Mouse (Mus musculus) embryonic stem cell, embryonic (primary cell): ENCODE data around the gene Teddm1b.

Experiments used
- CTCF ChIA-PET, 4 experiments: fragments of 300-600 bp in 2 of 4; fragments of 350-600 bp in 2 of 4; sonication (Branson Sonifier 250); formaldehyde crosslinking; loops; one replicate each; lab custom pipeline; 2022; ENCODE audit warnings: inconsistent platforms in 2 of 4; lab: Charles Lee
- POLR2A ChIA-PET, 4 experiments: fragments of 300-600 bp in 2 of 4; fragments of 350-600 bp in 2 of 4; sonication (Branson Sonifier 250); formaldehyde crosslinking; loops; one replicate each; lab custom pipeline; 2022; ENCODE audit warnings: antibody characterized with exemption in 4 of 4, inconsistent platforms in 1 of 4; lab: Charles Lee

The Teddm1b gene

DNA sequence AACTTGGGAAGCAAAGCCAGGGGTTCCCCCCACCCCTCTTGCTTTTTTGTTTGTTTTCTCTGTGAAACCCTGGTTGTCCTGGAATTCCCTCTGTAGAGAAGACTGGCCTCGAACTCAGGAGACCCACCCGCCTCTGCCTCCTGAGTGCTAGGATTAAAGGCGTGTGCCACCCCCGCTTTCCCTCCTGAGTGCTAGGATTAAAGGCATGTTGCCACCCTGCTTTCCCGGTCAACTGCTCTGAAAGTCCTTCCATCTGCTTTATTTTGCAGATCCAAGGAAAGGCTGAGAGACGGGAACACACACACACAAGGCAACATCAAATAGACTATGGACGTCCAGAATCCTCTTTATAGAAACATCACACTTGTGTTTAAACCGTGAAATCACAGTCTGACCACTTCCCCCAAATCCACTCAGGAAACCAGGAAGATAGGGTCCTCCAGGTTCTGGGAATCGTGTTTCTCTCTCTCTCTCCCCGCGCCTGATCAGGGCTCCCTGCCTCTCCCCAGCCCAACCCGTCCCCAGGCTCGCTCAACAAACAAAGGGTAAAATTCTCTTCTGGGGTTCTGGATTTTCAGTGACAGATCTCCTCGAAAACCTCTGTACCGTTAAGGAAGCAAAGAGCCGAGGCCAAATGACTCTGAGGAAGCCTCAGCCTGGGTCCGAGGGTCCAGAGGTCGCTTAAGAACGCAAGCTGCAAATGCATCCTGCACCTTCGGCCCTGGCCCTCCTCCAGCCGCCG is 25.0 kb downstream of the Teddm1b start:
- POLR2A ChIA-PET = interaction anchor here (0.5 to 3.3 kb wide), 82 partner anchors 9 to 1604 kb away, joined by 3 to 37 read pairs (median 5); partner anchors contain the start of genes Npl (in 2 of the 4), Rnasel (in 2 of the 4) and Ier5 (in 1 of the 4)

DNA sequence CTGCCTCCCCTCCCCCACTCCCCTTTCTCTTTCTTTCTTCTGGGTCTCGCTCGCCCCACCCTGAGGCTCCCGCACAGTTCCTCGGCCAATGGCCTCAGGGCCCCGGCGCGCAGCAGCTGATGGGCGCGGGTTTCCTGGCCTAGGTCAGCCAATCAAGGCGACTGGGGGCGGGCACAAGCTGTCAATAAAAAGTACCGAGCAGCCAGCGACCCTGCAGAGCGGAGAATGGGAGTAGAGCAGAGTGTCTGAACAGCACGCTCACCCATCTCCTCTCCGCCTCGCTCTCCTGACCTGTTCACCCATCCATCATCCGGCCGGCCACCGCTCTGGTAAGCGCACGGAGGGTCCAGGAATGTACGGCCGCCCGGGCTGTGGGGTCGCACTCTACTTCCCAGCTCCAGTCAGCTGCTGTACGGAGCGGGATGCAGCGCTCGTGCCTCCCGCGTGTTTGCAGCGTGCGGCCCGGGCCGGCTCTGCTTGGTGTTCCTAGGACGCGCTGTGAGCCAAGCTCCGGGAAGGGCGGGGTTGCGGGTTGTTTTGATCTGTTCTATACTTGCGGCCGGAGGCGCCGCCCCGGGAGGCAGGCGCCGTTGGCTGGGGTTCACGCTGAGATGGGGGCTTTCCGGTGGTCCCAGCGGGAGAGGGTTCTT is 25.7 kb downstream of the Teddm1b start, which contains the start of the genes Glul and Teddm2:
Gene Glul (plus strand): TSS at position 214 of the 650 bp plus-strand sequence.
Gene Teddm2 (minus strand): TSS at position 498 of the 650 bp plus-strand sequence.
- ChIA-PET CTCF (interaction anchor here (0.6 to 1.7 kb wide), 10 partner anchors 13 to 344 kb away, joined by 3 to 11 read pairs (median 3); partner anchors contain the start of gene Rnasel (in 1 of the 4)), POLR2A (interaction anchor here (0.5 to 3.3 kb wide), 94 partner anchors 8 to 1603 kb away, joined by 3 to 37 read pairs (median 4); partner anchors contain the start of genes Ier5 (in 2 of the 4), Npl (in 2 of the 4) and Rnasel (in 2 of the 4))

More for the DNA sequence above, 25.0 kb downstream of the Teddm1b start:
- CTCF ChIA-PET = interaction anchor here (0.6 to 1.7 kb wide), 9 partner anchors 13 to 343 kb away, joined by 3 to 11 read pairs (median 3); partner anchors contain the start of gene Rnasel (in 1 of the 4)

DNA sequence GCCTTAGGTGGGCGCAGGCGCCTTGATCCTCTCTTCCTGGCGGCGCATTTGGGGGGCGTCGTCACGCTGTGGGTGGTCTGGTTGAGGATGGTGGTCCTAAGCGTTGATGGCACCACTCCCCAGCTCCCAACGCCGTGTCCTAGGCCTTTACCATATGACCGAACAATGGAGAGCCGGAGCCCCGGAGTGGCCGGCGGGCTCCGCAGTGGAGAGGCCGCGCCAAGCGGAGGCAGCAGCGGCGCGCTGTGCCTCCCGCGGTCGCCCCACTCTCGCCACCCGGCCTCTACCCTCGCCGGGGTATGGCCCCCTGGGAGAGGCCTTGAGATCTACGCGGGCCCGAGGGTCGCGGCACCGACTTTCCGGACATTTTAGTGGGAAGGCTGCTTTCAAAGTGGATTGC is 26.2 kb downstream of the Teddm1b start:
- CTCF ChIA-PET = interaction anchor here (0.6 to 1.7 kb wide), 8 partner anchors 10 to 283 kb away, joined by 3 to 11 read pairs (median 3); partner anchors contain the start of gene Rnasel (in 1 of the 4)
- POLR2A ChIA-PET = interaction anchor here (0.7 to 3.3 kb wide), 68 partner anchors 8 to 1199 kb away, joined by 3 to 37 read pairs (median 6); partner anchors contain the start of genes Ier5 (in 2 of the 4) and Rnasel (in 2 of the 4)

DNA sequence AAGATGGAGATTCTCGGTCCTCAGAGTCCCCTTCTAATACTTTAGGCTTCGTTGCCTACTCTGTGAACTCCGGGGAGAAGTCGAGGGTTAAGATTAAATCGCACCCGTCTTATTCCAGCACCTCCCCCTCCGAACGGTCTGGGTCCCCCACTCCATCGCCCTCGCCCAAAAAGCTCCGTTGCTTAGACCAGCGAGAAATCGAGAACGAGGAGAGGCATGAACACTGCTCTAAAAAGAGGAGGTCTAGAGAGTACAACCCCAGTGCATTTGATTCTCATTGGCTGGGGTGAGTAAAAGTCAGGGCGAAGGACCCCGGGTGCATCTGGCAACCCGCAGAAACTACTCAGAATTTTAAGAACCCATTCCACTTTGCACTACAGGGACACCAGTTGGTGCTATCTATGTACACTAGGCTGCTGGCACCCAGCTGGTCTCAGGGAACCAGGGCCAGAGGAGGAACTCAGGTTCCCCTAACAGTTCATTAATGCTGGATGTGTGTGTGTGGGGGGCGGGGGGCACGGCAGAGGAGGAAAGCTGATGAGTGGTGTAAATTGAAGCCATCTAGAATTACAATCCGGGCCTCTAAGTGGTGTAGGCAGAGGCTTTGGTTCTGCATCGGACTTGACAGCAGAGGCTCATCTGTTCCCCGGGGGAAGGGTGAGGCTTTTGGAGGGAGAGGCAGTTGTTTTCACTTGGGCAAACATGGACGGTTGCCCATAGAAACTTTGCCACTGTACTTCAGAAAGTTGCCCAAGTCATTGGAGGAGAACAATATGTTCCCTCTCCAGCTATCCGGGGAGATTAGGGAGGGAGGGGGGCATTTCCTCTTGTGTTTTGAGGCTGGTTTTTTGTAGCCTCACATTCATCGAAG is 26.9 kb downstream of the Teddm1b start:
- CTCF ChIA-PET = interaction anchor here in 2 of 4 experiments (0.7 to 1.7 kb wide), 2 partner anchors 9 to 11 kb away, joined by 3 read pairs; no protein-coding TSS in a partner anchor

DNA sequence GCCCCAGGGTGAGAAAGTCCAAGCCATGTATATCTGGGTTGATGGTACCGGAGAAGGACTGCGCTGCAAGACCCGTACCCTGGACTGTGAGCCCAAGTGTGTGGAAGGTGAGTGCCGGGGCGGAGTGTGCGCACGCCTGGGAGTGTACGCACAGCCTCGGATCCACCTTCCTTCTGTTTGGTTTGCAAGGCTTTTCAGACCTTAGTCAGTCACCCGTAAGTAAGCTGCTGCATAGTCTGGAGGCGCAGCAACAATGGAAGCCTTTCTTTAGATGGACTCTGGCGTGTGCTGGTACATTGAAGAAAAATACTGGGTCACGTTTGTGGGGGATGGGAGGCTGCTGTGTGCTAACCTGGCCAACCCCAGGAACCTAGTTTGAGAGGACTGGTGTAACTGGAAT is 28.9 kb downstream of the Teddm1b start:
- POLR2A ChIA-PET = interaction anchor here in 1 of 4 experiments (0.6 kb wide), 1 partner anchor 754 kb away, joined by 3 read pairs; no protein-coding TSS in a partner anchor
- CTCF ChIA-PET = no interaction called here

More for the DNA sequence above, 26.9 kb downstream of the Teddm1b start:
- POLR2A ChIA-PET = interaction anchor here in 3 of 4 experiments (0.5 to 3.3 kb wide), 38 partner anchors 7 to 1250 kb away, joined by 3 to 37 read pairs (median 7); partner anchors contain the start of genes Ier5 (in 2 of the 3) and Teddm1a (in 1 of the 3)

DNA sequence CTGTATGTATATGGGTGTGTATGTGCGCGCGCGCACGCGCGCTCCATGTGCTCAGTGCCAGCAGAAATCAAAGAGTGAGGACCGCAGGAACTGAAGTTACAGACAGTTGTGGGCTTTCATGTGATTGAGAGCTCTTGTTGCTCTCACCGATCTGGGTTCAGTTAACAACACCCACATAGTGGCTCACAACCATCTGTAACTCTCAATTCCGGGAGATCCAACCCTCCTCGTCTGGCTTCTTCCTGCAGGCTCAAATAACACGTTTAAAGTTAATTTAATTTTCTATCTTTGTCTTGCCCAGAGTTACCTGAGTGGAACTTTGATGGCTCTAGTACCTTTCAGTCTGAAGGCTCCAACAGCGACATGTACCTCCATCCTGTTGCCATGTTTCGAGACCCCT is 30.1 kb downstream of the Teddm1b start:
- CTCF ChIA-PET = no interaction called here
- POLR2A ChIA-PET = interaction anchor here in 1 of 4 experiments (1.2 kb wide), 1 partner anchor 19 kb away, joined by 3 read pairs; no protein-coding TSS in a partner anchor

DNA sequence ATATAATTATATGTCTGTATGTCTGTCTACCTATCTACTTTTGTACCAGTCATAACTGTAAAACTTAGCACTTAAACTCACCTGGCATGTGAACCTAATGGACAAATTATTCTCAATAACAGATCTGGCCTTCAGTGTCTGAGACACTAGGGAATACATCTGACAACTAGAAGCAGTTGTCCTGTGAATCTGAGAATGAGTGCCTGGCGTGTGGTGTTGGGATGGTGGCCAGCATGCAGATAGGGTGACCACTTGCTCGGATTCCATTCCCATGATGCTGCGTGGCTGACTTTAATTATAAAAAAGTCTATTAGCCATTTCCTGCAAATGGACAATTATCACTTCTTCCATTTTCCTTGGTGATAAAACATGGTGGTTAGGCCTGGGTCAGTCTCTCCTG is 31.7 kb downstream of the Teddm1b start:
- ChIA-PET CTCF (no interaction called here), POLR2A (no interaction called here)

DNA sequence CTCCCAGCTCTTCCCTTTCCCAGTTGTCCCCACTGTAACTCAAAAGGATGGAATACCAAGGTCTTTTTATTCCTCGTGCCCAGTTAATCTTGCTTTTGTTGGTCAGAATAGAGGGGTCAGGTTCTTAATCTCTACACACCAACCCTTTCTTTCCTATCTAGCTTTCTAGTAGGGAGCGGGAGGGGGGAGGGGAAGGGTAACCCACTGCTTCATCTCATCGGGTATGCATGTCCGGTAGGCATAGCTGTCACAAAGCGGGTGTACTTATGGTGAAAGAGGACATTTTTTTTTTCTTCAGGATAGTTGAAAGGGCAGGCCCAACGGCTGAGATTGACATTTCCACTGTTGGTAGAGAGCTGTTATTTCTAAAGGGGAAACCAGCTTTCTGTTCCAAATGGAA is 34.1 kb downstream of the Teddm1b start:
- CTCF ChIA-PET = interaction anchor here in 1 of 4 experiments (0.6 kb wide), 1 partner anchor 211 kb away, joined by 3 read pairs; no protein-coding TSS in a partner anchor
- POLR2A ChIA-PET = interaction anchor here in 2 of 4 experiments (1.2 to 1.8 kb wide), 3 partner anchors 8 to 11 kb away, joined by 4 to 11 read pairs (median 9); partner anchors contain the start of genes Glul (in 2 of the 2) and Teddm2 (in 2 of the 2)

DNA sequence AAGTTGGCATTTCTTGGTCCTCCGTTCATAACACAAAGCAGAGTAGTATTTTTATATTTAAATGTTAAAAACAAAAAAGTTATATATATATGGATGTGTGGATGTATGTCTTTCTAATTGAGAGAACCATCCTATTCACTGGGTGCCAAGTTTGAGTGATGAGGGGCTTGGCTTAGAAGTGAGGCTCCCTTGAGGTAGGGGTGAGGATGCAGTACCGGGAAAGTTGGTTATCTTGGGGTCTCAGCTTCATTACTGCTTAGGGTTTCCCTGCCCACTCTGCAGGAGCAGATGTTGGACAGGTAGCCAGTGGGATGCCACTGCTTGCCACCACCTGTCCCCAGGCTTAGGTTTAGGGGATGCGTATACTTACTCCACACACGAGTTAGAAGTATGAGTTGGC is 34.6 kb downstream of the Teddm1b start:
- ChIA-PET CTCF (no interaction called here), POLR2A (interaction anchor here in 3 of 4 experiments (0.8 to 1.8 kb wide), 4 partner anchors 9 to 11 kb away, joined by 3 to 11 read pairs (median 6); partner anchors contain the start of genes Glul (in 3 of the 3) and Teddm2 (in 3 of the 3))

DNA sequence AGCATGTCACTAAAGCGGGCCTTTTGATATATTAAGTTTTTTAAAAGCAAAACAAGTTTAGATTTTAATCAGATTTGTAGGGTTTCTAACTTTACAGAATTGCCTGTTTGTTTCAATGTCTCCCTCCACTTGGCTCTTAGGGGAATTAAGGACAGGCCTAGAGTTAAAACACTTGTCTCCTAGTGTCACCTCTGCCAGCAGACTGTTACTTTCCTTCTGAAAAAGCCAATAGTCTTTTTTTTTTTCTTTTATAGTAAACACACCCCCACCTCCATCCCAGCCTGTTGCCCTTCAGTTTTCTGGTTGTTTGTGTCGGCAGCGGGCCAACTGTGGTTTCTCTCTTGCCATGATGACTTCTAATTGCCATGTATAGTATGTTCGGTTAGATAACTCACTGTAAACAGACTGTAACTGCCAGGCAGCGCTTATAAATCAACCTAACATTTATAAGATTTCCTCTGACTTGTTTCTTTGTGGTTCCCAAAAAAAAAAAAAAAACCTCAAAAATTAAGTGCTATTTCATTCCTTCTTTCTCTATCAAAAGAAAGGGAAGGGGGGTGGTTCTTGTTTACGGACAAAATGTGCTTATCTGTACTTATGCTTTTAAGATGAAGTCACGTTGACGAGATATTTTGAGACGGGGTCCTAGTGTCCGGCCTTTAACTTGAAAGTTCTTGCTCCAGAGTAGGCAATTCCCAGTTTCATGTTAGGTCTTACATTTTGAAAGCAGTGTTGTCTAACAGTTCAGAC is 35.2 kb downstream of the Teddm1b start:
- ChIA-PET CTCF (no interaction called here), POLR2A (interaction anchor here in 2 of 4 experiments (0.8 to 4.0 kb wide), 3 partner anchors 9 to 10 kb away, joined by 3 to 29 read pairs (median 11); partner anchors contain the start of genes Glul (in 2 of the 2) and Teddm2 (in 2 of the 2))

DNA sequence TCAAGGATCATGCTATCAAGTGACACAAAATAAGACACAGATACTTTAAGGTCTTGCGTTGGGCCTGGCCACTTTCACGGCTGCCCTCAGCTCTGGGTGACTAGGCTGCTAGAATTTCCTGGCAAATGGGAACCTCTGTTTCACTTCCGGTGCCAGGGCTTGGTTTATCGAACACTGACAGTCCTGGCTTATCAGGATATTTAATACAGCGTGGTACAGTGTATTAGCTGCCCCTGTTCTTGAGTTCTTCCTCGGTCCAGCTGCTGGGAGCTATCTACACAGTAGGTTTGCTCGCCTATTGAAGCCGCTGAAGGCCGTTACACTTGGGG is 35.8 kb downstream of the Teddm1b start:
- CTCF ChIA-PET = interaction anchor here in 1 of 4 experiments (0.9 kb wide), 1 partner anchor 9 kb away, joined by 3 read pairs; no protein-coding TSS in a partner anchor

DNA sequence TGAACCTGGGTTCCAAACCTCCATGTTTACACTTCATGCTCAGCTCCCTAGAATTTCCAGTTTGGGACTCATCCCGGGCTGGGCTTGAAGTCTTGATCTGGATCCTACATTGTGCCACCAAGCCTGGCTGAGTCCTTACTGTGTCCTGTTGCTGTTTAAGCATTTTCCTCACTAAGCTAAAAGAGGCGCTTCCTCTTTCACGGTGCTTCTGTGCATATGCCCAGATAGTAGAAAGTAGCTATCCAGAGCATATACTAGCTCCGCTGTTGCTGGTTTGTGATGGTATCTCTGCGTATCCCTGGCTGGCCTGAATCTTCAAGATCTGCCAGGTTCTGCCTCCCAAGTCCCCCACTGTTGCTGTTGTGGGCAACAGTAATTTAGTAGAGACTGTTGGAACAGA is 36.3 kb downstream of the Teddm1b start:
- ChIA-PET CTCF (interaction anchor here in 1 of 4 experiments (0.9 kb wide), 1 partner anchor 10 kb away, joined by 3 read pairs; no protein-coding TSS in a partner anchor), POLR2A (interaction anchor here (0.9 to 4.0 kb wide), 7 partner anchors 9 to 170 kb away, joined by 3 to 29 read pairs (median 4); partner anchors contain the start of genes Glul (in 4 of the 4) and Teddm2 (in 4 of the 4))

More for the DNA sequence above, 35.8 kb downstream of the Teddm1b start:
- POLR2A ChIA-PET = interaction anchor here in 3 of 4 experiments (1.0 to 4.0 kb wide), 4 partner anchors 9 to 171 kb away, joined by 3 to 29 read pairs (median 9); partner anchors contain the start of genes Glul (in 3 of the 3) and Teddm2 (in 3 of the 3)

DNA sequence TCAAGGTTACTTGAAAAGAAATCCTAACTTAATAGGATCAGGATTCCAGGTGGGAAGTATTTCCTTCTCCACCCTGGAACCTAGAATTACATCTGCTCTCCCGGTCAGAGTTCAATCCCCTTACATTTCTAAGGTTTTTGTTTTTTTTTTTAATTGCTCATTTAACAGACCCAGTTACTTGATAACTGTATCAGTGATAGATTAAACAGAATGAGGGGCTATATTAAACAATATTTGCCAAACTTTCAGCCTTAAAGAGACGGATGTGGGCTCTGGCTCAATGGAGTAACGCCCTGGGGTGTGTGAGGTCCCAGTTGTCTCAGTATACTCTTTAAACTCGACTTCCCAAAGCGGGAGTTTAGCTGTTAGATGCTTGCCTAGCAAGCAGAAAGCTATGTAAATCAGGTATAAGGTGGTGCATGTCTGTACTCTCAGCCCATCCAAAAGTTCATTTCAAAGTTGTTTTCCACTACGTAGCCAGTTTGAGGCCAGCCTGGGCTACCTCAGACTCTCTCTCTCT is 37.2 kb downstream of the Teddm1b start:
- POLR2A ChIA-PET = interaction anchor here (0.5 to 4.0 kb wide), 7 partner anchors 10 to 391 kb away, joined by 3 to 29 read pairs (median 4); partner anchors contain the start of genes Glul (in 4 of the 4) and Teddm2 (in 4 of the 4)
- CTCF ChIA-PET = no interaction called here

DNA sequence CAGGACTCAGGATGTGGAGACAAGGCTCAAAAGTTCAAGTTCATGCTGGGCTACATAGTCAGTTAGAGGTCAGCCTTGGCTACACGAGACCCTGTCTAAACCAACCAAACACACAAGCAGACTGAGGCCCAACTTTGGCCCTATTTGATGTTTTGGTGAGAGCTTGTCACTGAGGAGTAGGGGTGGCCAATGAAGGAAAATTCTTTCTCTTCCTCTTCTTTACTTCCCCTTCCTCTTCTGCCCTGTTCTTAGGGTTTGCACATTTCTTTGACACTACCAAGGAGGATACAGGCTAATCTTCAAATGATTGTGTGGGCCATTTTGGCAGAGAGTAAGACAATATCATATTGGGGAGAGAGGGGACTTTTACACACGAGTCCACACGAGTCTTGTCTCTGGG is 39.7 kb downstream of the Teddm1b start:
- ChIA-PET POLR2A (interaction anchor here in 2 of 4 experiments (0.8 to 2.3 kb wide), 4 partner anchors 12 to 21 kb away, joined by 3 to 6 read pairs (median 5); partner anchors contain the start of genes Glul (in 1 of the 2) and Teddm2 (in 1 of the 2)), CTCF (no interaction called here)

DNA sequence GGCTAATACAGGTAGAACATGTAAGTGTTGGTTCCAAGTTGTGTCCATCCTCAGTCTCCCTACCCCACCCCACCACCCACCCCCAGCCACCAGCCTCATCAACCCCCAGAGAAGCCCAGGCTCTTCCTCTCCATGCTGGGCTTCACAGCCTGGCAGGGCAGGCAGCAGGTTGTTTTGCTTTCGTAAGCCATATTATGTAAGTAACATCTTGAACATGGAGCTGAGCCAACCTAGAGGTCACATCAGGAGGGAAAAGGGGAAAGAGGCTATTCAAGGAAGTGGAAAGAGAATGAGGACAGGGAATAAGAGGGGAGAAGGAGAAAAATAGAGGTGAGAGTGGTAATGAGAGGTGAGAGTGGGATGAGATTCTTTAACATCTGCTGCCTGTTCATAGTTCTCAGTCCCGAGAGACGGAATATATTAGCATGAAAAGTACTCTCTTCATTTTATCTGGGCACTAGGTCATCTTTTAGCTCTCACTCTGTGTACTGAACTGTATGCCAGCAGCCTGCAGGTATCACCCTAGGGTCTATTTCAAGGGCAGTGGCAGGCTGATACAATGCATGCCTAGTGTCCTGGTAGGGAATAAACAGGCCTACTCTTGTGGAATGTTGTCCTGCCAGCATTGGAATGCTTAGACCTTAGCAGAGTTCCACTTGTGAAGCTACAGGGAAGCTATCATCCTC is 44.5 kb downstream of the Teddm1b start:
- ChIA-PET POLR2A (interaction anchor here in 2 of 4 experiments (1.0 to 1.5 kb wide), 5 partner anchors 8 to 19 kb away, joined by 3 to 9 read pairs (median 4); partner anchors contain the start of genes Glul (in 2 of the 2) and Teddm2 (in 2 of the 2)), CTCF (interaction anchor here in 1 of 4 experiments (0.6 kb wide), 1 partner anchor 1167 kb away, joined by 6 read pairs; no protein-coding TSS in a partner anchor)
